Mouse (Mus musculus) mature B cell (primary cell): ENCODE results near the gene Zbtb37.

Experiments used
- in situ Hi-C: fragments of 300-500 bp; cut with MboI; formaldehyde crosslinking; loops from 2 replicates; pipeline ENCODE4 v1.14.3; 2019

Zbtb37 gene

GRCm38 (mm10) chr1:160980021-160980420 is 54.6 kb downstream of the Zbtb37 start:
- in situ Hi-C loops, result no loop called here

- in situ Hi-C loops, result no loop called here
Observed at GRCm38 (mm10) chr1:160978071-160978735, 56.4 kb downstream of the Zbtb37 start, which contains the start of gene Serpinc1. Serpinc1 (plus strand) TSS chr1:160978585.

GRCm38 (mm10) chr1:160968643-160969042 is 66.0 kb downstream of the Zbtb37 start:
- in situ Hi-C loops, result no loop called here

- in situ Hi-C loops, result no loop called here
Observed at GRCm38 (mm10) chr1:160967268-160967667, 67.4 kb downstream of the Zbtb37 start.

GRCm38 (mm10) chr1:160963199-160963598 is 71.5 kb downstream of the Zbtb37 start:
- in situ Hi-C loops, result no loop called here
